Mouse (Mus musculus): ENCODE results near the gene Eps8l1.
A peak's percentile ranks its signal among the peaks of the same experiment; 100 is the strongest.

Eps8l1 gene

DNA sequence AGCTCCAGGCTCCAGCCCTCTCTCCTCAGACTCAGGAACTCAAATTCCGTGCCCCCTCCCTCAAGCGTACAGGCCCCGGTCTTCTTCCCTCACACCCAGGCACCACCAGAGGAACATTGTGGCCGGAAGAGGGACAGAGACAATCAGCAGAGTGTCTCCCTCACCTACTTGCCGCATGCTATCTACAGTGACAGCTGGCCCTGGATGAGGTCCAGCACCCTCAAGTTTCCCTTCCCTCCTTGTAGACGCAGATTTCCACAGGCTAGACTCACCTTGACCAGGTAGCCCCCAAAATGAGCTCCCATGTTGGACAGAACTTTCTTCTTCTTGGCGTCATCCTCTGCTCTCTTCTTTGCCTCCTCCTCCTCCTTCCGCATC lies 48.3 kb downstream of the Eps8l1 start:
- no peak for DNase-seq (ENCODE audit: low read depth)

DNA sequence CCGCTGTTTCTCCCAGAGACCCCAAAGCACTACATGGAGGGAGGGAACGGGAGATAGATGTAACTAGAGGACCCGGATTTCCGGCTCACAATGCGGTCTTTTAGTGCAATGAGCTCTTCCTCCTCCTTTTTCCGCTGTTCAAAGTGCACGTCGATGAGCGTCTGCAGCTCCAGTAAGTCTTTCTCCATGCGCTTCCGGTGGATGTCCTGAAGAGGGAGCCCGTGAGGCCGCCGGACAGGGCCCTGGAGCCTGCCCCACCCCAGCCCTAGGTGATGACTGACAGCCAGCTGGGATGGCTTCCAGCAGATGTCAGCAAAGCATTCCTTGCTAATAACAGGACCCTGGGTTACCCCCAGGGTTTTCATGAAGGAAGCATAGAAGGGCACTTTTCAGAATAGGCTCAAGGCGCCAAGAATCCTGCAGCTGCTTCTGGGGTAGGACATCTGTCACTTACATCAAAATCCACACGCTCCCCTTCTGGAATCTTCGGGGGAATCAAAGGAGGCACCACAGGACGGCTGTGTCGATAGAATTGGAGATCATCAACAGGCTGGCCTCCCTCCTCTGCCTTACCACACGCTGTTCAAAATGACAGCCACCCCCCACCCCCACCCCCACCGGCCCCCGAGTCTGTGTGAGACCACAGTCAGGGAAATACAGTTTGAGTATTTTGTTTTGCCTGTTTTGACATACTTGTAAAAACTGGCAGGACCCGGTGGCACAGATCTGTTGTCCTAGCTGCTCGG lies 49.6 kb downstream of the Eps8l1 start:
- no peak for DNase-seq (ENCODE audit: low read depth)

DNA sequence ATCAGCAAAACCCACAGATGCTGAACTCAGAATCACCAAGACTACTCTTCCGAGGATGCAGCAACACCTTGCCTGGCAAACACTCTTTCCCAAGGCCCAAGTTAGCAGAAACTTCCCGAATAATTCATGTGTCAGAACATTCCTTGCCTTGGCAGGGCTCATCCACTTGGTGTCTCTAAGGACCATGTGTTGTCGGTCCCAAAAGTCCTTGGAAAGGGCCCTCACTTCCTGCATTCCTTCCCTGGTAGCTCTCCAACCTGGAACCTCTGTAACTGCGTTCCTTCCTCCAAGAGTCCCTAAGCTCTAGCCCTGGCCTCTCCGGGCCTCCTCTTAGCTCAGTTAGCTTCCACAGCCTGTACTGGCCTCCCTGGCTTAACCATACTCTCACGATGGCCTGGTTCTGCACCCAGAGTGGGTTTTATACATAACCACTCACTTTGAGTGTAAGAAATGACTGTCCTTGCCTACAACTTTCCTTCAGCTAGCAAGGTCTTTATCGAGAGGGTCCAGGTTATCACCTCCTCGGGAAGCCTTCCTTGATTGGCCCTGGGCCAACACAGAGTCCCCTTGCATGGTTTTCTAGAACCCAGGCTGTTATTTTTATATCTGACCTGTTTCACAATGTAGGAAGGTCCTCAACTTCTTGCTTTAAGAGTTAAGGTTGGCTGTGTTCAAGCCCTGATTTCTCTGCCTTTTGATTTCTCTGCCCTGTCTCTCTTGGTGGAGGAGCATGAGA lies 51.2 kb downstream of the Eps8l1 start:
- no peak for DNase-seq (ENCODE audit: low read depth)

DNA sequence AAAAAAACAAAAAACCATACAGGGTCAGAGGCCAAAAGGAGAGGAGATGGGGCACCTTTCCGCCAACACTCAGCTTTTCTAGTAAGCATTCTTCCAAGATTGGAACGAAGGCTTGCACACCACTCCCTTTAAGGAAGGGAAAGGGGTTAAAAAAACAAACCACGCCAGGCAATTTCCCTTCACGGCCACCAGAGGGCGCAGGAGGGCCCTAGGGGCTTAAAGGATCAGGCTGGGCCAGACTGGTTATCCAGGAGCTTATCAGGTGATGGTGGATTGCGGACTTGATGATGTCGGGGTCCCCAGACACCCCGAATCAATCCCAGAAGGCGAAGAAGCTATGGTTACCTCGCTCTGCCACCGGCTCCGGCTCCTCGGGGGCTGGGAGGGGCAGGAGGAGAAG lies 52.8 kb downstream of the Eps8l1 start:
- DNase-seq (ENCODE audit: low read depth), result no peak

DNA sequence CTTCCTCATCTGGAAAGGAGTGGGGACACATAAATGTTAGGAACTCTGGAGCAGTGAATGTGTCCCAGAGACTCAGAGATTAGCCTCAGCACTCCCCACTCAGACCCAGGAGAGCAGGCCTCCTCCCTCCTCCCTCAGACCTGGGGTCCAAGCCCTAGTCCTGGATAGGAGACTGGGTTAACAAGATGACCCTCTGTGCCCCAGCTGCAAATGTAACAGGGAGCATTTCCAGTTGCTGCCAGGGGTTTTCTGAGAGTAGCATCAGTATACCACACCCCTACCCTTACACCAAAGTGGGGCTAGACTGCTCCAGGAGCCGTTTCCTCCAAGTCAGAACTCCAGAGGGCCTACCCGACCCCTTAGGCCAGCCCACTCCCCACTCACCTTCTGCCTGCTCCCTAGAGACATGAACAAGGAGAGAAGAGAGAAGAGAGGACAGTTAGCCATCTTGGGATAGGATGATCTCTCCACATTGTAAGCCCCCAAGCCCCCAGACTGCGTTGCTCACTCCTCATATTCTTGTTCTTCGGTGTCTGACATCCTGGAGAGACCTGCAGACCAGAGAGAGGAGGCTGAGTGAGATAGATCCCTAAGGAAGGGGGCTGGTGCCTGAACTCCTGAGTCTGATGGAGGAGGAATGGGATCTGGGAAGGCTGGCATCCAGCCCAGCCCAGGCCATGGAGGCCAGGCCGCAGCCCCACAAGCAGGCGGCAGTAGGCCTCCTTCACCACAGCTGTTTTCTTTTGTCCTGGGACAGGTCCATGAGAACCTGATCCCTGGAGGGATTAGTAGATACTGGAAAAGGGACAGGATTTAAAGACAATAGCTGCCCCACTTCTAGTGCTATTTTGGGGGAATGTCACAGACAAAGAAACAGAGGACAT lies 53.6 kb downstream of the Eps8l1 start:
- no peak for DNase-seq (ENCODE audit: low read depth)

DNA sequence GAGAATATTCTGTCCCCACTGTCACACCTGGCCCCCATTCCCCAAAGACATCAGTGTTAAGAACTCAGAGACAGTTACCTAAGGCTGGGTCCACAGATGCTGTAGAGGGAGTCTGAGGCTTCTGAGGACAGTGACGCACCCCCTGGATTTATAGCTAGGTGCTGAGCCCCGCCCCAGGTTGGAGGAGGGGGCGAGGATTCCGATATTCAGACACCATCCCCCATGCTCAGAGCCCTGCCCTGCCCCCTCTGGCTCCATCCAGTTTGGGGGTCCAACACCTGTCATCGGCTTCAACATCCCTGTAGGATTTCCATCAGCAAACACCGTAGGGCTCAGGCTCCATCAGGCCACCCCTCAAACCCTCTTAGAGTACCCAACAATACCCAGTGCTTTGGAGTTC lies 55.4 kb downstream of the Eps8l1 start:
- no peak for DNase-seq (ENCODE audit: low read depth)

DNA sequence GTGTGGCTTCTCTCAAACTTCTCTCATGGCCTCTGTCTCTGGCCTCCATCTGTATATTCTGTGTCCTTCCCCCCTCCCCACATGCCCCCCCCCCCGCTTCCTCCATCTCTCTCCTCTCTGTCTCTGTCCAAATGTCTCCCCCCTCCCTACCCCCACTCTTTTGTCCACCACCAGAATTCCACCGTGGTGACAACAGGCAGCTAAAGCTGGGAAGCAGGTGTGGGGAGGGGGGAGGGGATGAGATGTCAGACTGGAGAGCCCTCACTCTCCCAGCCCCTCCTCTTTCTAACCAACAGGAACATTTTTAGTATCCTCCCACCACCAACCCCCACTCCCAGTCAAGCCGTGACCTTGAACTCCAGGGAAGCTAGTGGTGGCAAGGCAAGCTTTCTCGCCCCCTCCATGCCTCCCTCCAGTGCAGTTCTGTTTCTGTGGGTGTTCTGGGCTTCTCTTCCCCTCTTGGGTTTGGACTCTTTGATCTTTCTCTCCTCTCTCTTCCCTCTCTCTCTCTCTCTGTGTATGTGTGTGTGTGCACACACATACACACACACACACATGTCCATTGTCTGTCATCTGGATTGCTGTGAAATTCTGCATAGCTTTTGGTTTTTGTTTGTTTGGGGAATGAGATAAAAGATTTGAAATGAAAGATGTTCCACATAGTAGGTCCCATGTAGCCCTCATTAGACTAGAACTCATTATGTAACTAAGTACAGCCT lies 56.0 kb downstream of the Eps8l1 start, which contains the start of gene Tnnt1:
Gene Tnnt1, minus strand, starts transcription at position 51 of the 719 bp plus-strand sequence.
- DNase-seq (ENCODE audit: low read depth), result no peak

DNA sequence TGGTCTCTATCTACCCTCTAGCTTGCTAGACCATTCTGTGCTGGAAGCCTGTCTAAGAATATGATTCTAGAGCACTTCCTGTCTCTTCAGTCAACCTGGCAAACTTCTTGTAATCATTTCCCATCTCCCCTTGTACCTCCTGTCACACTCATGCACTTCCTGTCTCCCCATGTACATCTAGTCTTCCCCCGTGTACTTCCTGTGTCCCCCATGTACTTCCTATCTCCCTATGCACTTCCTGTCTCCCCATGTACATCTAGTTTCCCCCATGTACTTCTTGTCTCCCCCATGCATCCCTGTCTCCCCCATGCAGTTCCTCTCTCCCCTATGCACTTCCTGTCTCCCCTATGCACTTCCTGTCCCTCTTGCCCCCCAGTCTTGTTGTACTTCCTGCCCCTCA lies 58.0 kb downstream of the Eps8l1 start:
- no peak for DNase-seq (ENCODE audit: low read depth)

DNA sequence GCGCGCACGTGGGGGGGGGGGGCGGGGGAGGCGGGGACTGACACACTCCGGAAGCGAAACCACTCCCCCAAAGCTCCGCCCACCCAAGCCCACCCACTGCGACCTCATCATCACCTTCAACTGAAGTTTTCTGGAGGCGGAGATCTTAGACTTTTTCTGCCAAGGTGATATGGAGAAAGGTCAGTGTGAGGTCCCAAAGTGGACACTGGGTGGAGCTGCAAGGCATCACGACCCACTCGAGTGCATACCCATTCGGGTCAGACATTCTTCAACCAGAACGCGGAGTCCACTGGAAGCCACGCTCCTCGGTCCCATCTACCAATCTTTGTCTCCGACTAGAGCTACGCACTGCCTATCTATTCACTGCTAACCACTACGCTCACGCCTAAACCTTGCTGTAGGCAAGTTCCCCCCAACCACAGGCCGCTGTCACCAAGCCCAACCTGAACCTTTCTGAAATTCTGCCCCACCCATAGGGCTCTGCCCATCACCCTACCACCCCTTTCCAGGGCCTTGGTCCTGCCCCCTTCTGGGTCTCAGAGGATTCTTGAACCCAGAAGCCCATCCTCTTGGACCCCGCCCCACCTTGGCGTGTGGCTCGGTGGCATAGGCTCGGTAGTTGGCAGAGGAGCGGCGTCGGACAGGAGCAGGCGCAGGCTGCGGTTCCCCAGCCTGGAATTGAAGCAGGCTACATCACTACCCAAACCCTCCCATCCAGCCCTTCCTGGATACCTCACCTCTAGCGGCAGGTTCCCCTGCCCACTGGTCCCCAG lies 60.9 kb downstream of the Eps8l1 start:
- no peak for DNase-seq (ENCODE audit: low read depth)

DNA sequence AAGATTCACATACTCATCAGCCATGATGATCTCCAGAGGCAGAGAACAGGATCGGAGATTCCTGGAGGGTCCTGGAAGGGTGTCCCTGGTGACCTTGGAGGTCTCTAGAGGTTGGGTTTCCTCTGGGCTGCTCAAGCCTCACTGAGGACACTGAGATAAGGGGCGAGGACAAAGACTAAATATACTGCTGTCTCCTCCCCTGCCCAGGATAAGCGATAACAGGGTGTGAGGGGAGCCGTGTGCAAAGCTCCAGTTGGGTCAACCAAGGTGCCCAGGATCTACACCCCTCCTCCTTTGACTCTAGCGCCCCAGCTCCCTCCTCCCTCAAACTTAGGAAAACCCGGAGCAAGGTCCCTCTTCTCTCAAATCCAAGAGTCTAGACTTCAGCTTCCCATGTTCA lies 61.8 kb downstream of the Eps8l1 start:
- no peak for DNase-seq (ENCODE audit: low read depth)

DNA sequence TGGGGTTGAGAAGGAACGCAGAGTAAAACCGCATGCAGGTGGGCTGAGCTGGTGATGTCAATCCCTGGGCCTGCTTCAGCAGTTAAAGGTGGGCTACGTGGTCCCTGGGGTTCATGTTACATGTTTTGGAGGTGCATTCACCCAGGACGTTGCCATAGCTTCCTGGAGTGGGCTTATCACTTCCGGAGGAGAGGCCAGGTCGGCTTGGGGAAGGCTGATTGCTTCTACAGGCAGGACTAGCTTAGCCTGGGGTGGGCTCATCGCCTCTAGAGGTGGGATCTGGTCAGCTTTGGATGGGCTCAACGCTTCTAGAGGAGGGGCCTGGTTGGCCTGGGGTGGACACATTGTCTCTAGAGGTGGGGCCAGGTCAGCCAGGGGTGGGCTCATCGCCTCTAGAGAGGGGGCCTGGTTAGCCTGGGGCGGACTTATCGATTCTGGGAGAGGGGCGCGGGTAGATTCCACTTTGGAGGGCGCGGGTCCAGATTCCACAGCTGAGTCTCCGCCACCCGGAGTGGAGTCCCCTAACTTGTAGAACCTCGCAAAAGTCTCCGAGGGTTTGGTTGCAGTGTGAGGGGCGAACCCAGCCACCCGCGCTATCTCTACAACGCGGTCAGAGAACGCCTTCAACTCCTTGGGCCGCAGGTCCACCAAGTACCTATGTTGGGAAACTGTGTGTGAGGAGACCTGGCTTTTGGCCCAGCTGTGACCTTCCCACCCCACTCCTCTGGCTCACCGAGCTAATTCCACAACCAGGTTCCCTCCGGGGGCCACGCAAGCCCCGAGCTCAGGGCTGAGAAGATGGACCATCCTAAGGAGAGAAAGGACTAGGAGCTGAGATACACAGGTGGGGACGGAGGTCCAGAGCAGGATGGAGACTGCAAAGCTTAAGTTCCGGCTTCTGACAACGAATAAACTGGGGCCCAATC lies 63.0 kb downstream of the Eps8l1 start:
- no peak for DNase-seq (ENCODE audit: low read depth)

DNA sequence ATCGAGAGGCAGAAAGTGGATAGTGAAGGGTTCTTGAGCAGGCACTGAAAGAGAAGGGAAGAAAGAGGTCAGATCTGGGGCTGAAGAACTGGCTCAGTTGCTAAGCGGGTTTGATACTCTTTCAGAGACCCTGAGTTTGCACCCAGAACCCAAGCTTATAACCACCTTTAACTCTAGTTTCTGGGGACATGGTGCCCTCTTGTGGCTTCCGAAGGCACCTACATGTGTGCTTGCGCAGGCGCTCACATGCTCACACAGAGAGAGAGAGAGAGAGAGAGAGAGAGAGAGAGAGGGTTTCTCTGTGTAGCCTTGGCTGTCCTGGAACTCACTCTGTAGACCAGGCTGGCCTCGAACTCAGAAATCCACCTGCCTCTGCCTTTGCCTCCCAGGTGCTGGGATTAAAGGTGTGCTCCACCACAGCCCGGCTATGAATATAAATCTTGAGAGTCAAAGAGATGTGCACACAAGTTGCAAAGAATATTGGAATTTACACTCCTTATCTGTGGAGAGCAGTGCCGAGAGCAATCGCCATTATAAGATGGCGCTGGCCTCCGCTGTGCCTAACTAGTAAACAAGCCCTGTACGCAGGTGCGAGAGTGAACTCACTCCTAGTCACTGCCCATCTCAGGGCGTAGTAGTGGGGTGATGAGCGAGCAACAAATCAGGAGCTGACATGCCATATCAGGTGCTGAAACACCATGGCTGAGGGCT lies 63.9 kb downstream of the Eps8l1 start, which contains the start of gene Tnni3:
Gene Tnni3, minus strand, starts transcription at position 18 of the 711 bp plus-strand sequence.
- peak; percentile 54 for DNase-seq (ENCODE audit: low read depth)

DNA sequence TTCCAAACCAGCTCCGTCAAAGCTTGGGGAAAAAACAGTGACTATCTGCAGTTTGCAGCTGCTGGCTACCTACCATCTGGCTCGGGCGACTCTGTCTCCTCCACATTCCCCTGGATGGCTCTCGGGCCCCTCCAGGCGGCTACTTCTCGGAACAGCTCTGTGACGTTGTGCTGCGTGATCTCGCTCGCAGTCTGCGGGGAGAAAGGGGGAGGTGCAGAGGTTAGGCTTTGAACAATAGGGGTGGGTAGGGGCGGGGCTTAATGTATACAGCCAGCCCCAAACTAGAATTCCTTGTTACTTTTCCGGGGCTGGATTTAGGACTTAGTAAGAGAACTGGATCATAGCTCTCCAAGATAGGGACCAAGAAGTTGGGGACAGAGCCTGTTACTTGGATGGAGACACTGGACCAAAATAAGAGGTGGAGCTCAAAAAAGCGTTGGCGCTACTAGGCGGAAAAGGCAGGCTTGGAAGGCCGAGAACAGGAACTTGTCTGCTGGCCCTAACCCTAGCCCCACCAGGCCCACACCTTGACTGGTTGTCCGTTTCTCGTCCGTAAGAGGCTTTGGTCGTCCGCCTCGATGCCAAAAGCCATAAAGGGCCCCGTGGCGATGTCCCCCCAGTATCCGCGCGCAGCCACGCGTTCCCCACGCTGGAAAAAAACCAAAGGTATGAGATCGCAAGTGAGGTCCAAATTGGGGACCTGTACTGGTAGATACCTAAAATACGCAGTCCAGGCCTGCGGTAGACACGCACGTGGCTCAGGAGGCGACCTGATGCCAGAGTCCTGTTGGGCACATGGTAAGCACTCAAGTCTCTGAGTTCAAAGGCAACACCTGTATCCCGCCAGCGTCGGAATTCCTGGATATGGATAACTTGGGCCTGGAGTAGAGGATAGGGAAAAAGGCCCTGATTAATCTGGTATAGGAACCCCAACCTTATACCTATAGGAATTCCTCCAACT lies 66.1 kb downstream of the Eps8l1 start:
- peak; percentile 85 for DNase-seq (ENCODE audit: low read depth)

DNA sequence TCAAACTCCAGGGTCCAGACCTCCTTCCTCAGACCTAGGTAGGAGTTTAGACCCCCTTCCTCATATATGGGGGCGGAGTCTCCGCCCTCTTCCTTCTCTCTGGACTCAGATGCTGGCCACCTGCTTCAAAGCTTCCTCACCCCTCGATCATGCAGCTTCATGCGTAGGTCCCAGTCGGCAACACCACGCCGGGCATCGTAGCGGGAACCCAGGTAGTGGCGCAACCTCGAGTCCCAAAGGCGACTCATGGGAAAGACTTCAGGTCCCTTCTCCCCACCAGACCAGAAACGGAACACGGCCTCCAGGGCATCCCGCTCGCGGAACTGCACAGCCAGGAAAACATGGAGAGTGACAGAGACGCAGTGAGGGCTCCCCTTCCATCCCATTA lies 66.8 kb downstream of the Eps8l1 start:
- no peak for DNase-seq (ENCODE audit: low read depth)
